Mouse (Mus musculus): ENCODE measurements around the gene Epyc. TPM values are rescaled to one million over a fixed set of nuclear protein-coding genes. Genes with fewer than 3 reads are reported as not detected.
"Not testable (repeated sequence)": the region's sequence is repeated elsewhere in the genome, so short reads cannot be mapped to it uniquely, and the experiment has no call there.

Gene Epyc
- total RNA-seq, 4 experiments from 2014 or later: 0.24 to 0.55 (median 0.31) TPM

- no peak for DNase-seq (ENCODE audit: low spot score)
Measured at GRCm38 (mm10) chr10:97714584-97714983, 70.7 kb downstream of the Epyc start.

GRCm38 (mm10) chr10:97715289-97715906 lies 71.5 kb downstream of the Epyc start:
- DNase-seq (ENCODE audit: low spot score): no peak

- DNase-seq (ENCODE audit: low spot score): no peak
Measured at GRCm38 (mm10) chr10:97717233-97717632, 73.4 kb downstream of the Epyc start.

- DNase-seq (ENCODE audit: low spot score): no peak
Measured at GRCm38 (mm10) chr10:97718021-97718420, 74.2 kb downstream of the Epyc start.

GRCm38 (mm10) chr10:97720625-97721024 lies 76.8 kb downstream of the Epyc start:
- DNase-seq (ENCODE audit: low spot score): no peak

GRCm38 (mm10) chr10:97722709-97723108 lies 78.8 kb downstream of the Epyc start:
- no peak for DNase-seq (ENCODE audit: low spot score)

- no peak for DNase-seq (ENCODE audit: low spot score)
Measured at GRCm38 (mm10) chr10:97725929-97726328, 82.1 kb downstream of the Epyc start.

- not testable (repeated sequence) for DNase-seq (ENCODE audit: low spot score)
Measured at GRCm38 (mm10) chr10:97726655-97727054, 82.8 kb downstream of the Epyc start, which contains the start of gene C030005K15Rik. Gene C030005K15Rik, minus strand, starts transcription at chr10:97726755.

Other genes starting within 250 kb of the Epyc start
- 100 to 1,000 TPM; 297 to 374 (median 343) TPM for gene Dcn, start 164.5 kb upstream of the Epyc start, total RNA-seq (2022)
- gene Lum, start 78.9 kb upstream of the Epyc start, total RNA-seq (2022): 10 to 100 TPM; 35.0 to 49.0 (median 43.9) TPM
- not detected for gene Kera, start 37.2 kb upstream of the Epyc start, total RNA-seq (2022)
- not detected for gene Ccer1, start 49.0 kb downstream of the Epyc start, total RNA-seq (2022)
- not detected for gene C030005K15Rik, start 82.7 kb downstream of the Epyc start, total RNA-seq (2022)